Mouse (Mus musculus) cortical plate, adult 2 months (tissue): ENCODE data around the gene Blvra.

Source experiments
- CTCF ChIP-seq: fragments of 200-500 bp; IDR thresholded peaks from 2 replicates; pipeline ENCODE4 v1.5.1; 2011; ENCODE audit warnings: mild to moderate bottlenecking, control low read depth, low read length; ENCODE audit not compliant: insufficient read depth; ENCODE audit errors: extremely low read depth
- POLR2A ChIP-seq: fragments of 200-500 bp; IDR thresholded peaks from 2 replicates; pipeline ENCODE4 v1.6.1; 2011; ENCODE audit warnings: mild to moderate bottlenecking, low read length, control low read depth; ENCODE audit not compliant: insufficient read depth; ENCODE audit errors: extremely low read depth

- TF ChIP-seq CTCF: no peak
- no peak for TF ChIP-seq POLR2A
Measured at GRCm38 (mm10) chr2:127037299-127037698, 33.2 kb upstream of the Blvra start.
